Mouse (Mus musculus) lung, embryonic 14.5 days (tissue): ENCODE data around the gene Bbs9. TPM values are rescaled to one million over a fixed set of nuclear protein-coding genes. Genes with fewer than 3 reads are reported as not detected.

Experiments used
- ATAC-seq: fragments of 200-750 bp; cut with Nextera tagmentation; 2 replicates; pipeline ENCODE4 v1.8.0; 2017; ENCODE audit warnings: mild to moderate bottlenecking, moderate TSS enrichment, moderate library complexity; ENCODE audit not compliant: insufficient read depth
- DNase-seq: peaks from one replicate; pipeline ENCODE4 v3.0.0-alpha.2; 2015
- H3K27ac ChIP-seq: fragments of 300-500 bp; sonication (generic); 2 replicates; pipeline ENCODE4 v1.5.1; 2014; ENCODE audit warnings: low read depth, mild to moderate bottlenecking, moderate library complexity
- H3K27me3 ChIP-seq: fragments of 300-500 bp; sonication (generic); 2 replicates; pipeline ENCODE4 v1.6.1; 2014; ENCODE audit warnings: low read length, control low read depth; ENCODE audit not compliant: insufficient read depth
- H3K36me3 ChIP-seq: fragments of 300-500 bp; sonication (generic); 2 replicates; pipeline ENCODE4 v1.6.1; 2014; ENCODE audit warnings: control low read depth; ENCODE audit not compliant: insufficient read depth
- H3K4me1 ChIP-seq: fragments of 300-500 bp; sonication (generic); 2 replicates; pipeline ENCODE4 v1.6.1; 2014; ENCODE audit warnings: antibody characterized with exemption, control low read depth; ENCODE audit not compliant: insufficient read depth
- H3K4me2 ChIP-seq: fragments of 300-500 bp; sonication (generic); 2 replicates; pipeline ENCODE4 v1.6.1; 2014; ENCODE audit warnings: mild to moderate bottlenecking
- H3K4me3 ChIP-seq: fragments of 300-500 bp; sonication (generic); 2 replicates; pipeline ENCODE4 v1.5.1; 2014; ENCODE audit warnings: low read depth, low read length
- H3K9ac ChIP-seq: fragments of 300-500 bp; sonication (generic); 2 replicates; pipeline ENCODE4 v1.6.1; 2014
- H3K9me3 ChIP-seq: fragments of 300-500 bp; sonication (generic); 2 replicates; pipeline ENCODE4 v1.6.1; 2016; ENCODE audit warnings: low read depth, low read length, control low read depth
- CTCF ChIP-seq: IDR thresholded peaks from 2 replicates; pipeline ENCODE4 v1.5.1; 2016; ENCODE audit warnings: antibody characterized with exemption, low read depth
- WGBS: fragments of 180-500 bp; shearing (Covaris S2); extraction: QIAGEN DNeasy Blood & Tissue Kit; methylation state at CpG from one replicate; pipeline ENCODE4 v1.1.7; 2014; 5-methylcytosine and 5-hydroxymethylcytosine counted together
- polyA plus RNA-seq: library from polyadenylated mRNA; unstranded; fragments of >200 nt; fragmentation: Nextera tagmentation; extraction: Ambion mirVana; gene quantifications from 2 replicates; pipeline ENCODE4 v1.2.1, GENCODE M21; 2014

The Bbs9 gene
- polyA plus RNA-seq, 1 experiment from 2014 or later, result 17.1 TPM

DNA sequence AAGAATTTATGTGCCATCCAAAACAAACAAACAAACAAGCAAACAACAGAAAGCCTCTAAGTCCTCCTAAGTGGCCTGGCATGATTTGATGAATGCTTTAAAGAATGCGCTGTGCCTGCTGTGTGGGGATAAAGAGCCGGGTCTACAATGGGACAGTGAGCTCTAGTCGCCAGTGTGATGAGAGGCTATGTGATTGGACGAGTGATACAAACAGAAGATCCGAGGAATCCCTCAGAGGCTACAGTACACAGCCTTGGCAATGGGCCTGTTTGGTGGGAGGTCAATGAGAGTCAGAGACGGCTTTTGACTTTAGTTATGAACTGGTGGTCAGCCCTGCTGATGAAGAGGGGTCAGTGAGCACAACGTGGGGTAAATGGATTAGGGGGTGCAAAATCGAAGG, 349.4 kb downstream of the Bbs9 start:
- no peak for TF ChIP-seq CTCF
- WGBS, result 51% methylated on average over 8 of the region's 8 CpGs

GRCm38 (mm10) chr9:22826571-22826990, 351.1 kb downstream of the Bbs9 start:
- Histone ChIP-seq H3K36me3 (no peaks in the 10 kb centered on the region), H3K4me3 (no peak overlapping the region), H3K27me3 (no peaks in the 10 kb centered on the region), H3K4me2 (no peak overlapping the region), H3K9ac (no peak overlapping the region), H3K27ac (no peak overlapping the region), H3K9me3 (no peaks in the 10 kb centered on the region), H3K4me1 (peaks cover 8% of the 10 kb centered on the region; the same call in 1 of the 2 replicates)
- no peak for TF ChIP-seq CTCF
- 53% methylated on average over 3 of the region's 3 CpGs for WGBS
- no peak for ATAC-seq
- no peak for DNase-seq

More for the DNA sequence above, 349.4 kb downstream of the Bbs9 start:
- H3K36me3 ChIP-seq, result no peaks in the 10 kb centered on the region
- peaks cover 13% of the 10 kb centered on the region; the same call in 1 of the 2 replicates for H3K4me1 ChIP-seq
- H3K27ac ChIP-seq, result no peak overlapping the region
- no peak overlapping the region for H3K4me3 ChIP-seq
- H3K9ac ChIP-seq, result no peak overlapping the region
- no peaks in the 10 kb centered on the region for H3K27me3 ChIP-seq
- no peaks in the 10 kb centered on the region for H3K9me3 ChIP-seq
- H3K4me2 ChIP-seq, result no peak overlapping the region
- DNase-seq (peak; percentile 54), ATAC-seq (peak; percentile 15; the same call in 1 of the 2 replicates)

- H3K4me1 ChIP-seq, result peaks cover 8% of the 10 kb centered on the region; the same call in 1 of the 2 replicates
- no peak overlapping the region for H3K9ac ChIP-seq
- no peaks in the 10 kb centered on the region for H3K9me3 ChIP-seq
- H3K36me3 ChIP-seq, result no peaks in the 10 kb centered on the region
- H3K4me3 ChIP-seq, result no peak overlapping the region
- no peak for ATAC-seq
- no peak overlapping the region for H3K27ac ChIP-seq
- no peaks in the 10 kb centered on the region for H3K27me3 ChIP-seq
- DNase-seq, result no peak
- TF ChIP-seq CTCF, result no peak
- H3K4me2 ChIP-seq, result no peak overlapping the region
- 62% methylated on average over 2 of the region's 2 CpGs for WGBS
Measured at GRCm38 (mm10) chr9:22827176-22827770, 351.8 kb downstream of the Bbs9 start.

DNA sequence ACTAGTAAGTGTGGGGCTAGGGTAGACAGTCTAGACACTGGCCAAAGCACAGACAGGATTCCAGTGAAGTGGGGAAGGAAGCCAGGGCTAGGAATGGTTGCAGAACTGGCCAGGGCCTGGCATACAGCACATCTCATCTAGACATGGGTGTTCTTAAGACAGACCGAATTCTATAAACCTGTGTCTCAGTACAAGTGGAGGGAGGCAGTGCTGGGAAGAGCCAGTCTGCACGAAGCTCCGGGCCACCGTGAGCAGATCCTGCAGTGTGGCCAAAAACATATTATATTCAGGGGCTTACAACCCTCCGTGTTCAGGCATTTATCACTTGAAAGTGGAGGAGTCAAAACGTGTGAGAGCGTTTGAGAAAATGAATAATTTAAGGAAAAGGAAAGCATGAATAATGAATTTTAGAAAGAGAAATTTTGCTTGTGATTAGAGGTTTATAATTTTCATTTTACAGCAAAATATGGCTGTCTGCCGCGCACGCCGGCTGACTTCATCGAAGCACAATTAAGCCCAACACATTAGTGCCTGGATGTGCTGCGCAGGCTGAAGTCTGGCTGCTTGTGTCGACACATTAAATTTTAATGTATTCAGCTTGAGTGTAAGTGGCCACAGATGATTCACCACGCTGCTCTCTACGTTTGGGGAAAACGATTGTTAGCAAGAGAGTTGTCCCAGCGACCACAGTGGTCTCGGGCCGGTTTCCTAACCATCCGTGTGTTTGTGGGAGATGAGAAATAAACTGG, 353.9 kb downstream of the Bbs9 start:
- Histone ChIP-seq H3K9me3 (no peaks in the 10 kb centered on the region), H3K4me2 (no peak overlapping the region)

GRCm38 (mm10) chr9:22834994-22835512, 359.5 kb downstream of the Bbs9 start:
- H3K9ac ChIP-seq, result no peak overlapping the region
- 78% methylated on average over 1 of the region's 1 CpGs for WGBS
- peaks cover 4% of the 10 kb centered on the region; the same call in 1 of the 2 replicates for H3K4me1 ChIP-seq
- no peak overlapping the region for H3K4me2 ChIP-seq
- H3K27me3 ChIP-seq, result no peaks in the 10 kb centered on the region
- no peak for ATAC-seq
- no peak overlapping the region for H3K4me3 ChIP-seq
- H3K36me3 ChIP-seq, result no peaks in the 10 kb centered on the region
- no peak for DNase-seq
- no peaks in the 10 kb centered on the region for H3K9me3 ChIP-seq
- H3K27ac ChIP-seq, result no peak overlapping the region
- no peak for TF ChIP-seq CTCF

More for the DNA sequence above, 353.9 kb downstream of the Bbs9 start:
- Histone ChIP-seq H3K27me3 (no peaks in the 10 kb centered on the region), H3K9ac (no peak overlapping the region), H3K4me3 (no peak overlapping the region), H3K4me1 (peaks cover 8% of the 10 kb centered on the region; the same call in 1 of the 2 replicates), H3K36me3 (no peaks in the 10 kb centered on the region), H3K27ac (no peak overlapping the region)
- WGBS, result 78% methylated on average over 21 of the region's 21 CpGs
- no peak for DNase-seq
- no peak for TF ChIP-seq CTCF
- no peak for ATAC-seq

DNA sequence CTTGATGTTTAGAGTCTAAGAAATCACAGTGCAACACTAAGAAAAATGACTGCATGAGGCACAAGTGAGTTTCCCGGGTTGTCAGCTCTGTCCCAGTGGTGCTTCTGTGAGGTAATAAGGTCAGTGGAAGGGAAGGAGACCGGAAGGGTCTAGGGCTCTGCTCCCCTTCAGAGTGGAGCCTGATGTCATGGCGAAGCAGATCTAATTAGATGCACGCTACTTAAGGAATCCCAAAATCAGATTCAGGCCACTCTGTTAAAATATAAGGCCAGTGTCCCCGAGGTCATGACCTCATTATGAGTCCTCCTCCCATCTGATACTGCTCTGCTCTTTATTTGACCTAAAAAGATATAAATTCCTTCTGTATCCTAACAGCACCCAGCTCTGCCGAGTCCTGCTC, 361.5 kb downstream of the Bbs9 start:
- H3K4me2 ChIP-seq, result no peak overlapping the region
- no peak overlapping the region for H3K9ac ChIP-seq
- H3K4me3 ChIP-seq, result no peak overlapping the region
- TF ChIP-seq CTCF, result no peak
- 52% methylated on average over 6 of the region's 6 CpGs for WGBS
- H3K9me3 ChIP-seq, result no peaks in the 10 kb centered on the region
- H3K27ac ChIP-seq, result peak overlapping the region; percentile 16; the same call in 1 of the 2 replicates
- ATAC-seq, result no peak
- H3K36me3 ChIP-seq, result no peaks in the 10 kb centered on the region
- H3K27me3 ChIP-seq, result no peaks in the 10 kb centered on the region
- peaks cover 4% of the 10 kb centered on the region; the same call in 1 of the 2 replicates for H3K4me1 ChIP-seq
- DNase-seq, result no peak

DNA sequence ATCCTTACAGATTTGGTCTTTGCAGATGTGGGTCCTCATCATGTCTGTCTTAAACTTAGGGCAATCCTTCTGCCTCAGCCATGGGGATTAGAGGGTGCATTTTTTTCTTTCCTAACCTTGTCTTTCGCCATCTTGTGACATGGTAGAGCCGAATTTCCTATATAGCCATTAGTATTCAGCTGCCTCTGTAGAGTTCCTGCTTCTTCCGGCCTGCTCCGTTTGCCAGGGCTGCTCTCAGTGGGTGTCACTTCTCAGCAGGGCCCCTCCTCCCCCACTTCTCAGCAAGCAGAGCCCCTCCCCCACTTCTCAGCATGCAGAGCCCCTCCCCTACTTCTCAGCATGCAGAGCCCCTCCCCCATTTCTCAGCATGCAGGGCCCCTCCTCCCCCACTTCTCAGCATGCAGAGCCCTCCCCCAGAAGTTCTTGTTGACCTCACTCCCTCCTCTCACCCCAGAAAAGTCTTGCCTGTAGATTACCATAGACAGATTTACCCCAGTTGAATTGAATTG, 362.2 kb downstream of the Bbs9 start:
- Histone ChIP-seq H3K9me3 (no peaks in the 10 kb centered on the region), H3K9ac (no peak overlapping the region), H3K27me3 (no peaks in the 10 kb centered on the region), H3K4me2 (no peak overlapping the region), H3K36me3 (no peaks in the 10 kb centered on the region), H3K4me1 (peaks cover 4% of the 10 kb centered on the region; the same call in 1 of the 2 replicates), H3K4me3 (no peak overlapping the region), H3K27ac (no peak overlapping the region)
- no peak for TF ChIP-seq CTCF
- WGBS, result 25% methylated on average over 4 of the region's 4 CpGs
- ATAC-seq (peak; percentile 39; the same call in 1 of the 2 replicates), DNase-seq (no peak)
